Mouse (Mus musculus) layer of hippocampus, adult 18-20 months (tissue): ENCODE results near the gene Fads1. TPM values are rescaled to one million over a fixed set of nuclear protein-coding genes. Genes with fewer than 3 reads are reported as not detected.

Experiments
- DNase-seq, 2 experiments: peaks; one replicate each; pipeline ENCODE4 v3.0.0; 2022; ENCODE audit warnings: low spot score in 2 of 2
- total RNA-seq, 2 experiments: library from RNA; stranded (reverse); gene quantifications; 2 replicates each; pipeline ENCODE4 v1.2.3; 2021

Fads1 gene
- total RNA-seq, 2 experiments from 2014 or later: 187 to 200 TPM

- no peak for DNase-seq
These were observed 6.2 kb upstream of the Fads1 start for GRCm38 (mm10) chr19:10176477-10176876.

DNA sequence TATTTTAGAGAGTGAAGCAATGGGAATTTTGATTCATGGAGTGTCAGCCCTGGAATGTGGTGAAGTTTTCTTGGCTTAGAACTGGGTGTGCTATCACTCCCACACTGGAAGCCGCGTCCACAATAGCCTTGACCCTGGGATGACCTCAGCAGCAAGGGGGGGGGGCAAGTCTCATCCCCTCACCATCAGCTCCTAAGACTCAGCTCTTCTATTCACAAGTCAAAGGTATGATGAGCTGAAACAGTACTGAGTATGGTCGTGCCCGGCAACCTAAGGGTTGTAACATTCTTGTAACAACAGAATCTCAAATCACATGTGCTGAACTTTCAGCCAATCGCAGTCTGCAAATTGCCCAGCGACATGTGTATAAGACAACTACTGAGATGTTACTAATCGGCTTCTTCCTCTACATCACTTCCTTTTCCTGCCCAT is 5.7 kb upstream of the Fads1 start:
- no peak for DNase-seq

GRCm38 (mm10) chr19:10181225-10181624 is 1.5 kb upstream of the Fads1 start:
- DNase-seq: peak; percentile 44 to 86

- no peak for DNase-seq
These were observed 546 bp upstream of the Fads1 start for GRCm38 (mm10) chr19:10182142-10182541.

DNA sequence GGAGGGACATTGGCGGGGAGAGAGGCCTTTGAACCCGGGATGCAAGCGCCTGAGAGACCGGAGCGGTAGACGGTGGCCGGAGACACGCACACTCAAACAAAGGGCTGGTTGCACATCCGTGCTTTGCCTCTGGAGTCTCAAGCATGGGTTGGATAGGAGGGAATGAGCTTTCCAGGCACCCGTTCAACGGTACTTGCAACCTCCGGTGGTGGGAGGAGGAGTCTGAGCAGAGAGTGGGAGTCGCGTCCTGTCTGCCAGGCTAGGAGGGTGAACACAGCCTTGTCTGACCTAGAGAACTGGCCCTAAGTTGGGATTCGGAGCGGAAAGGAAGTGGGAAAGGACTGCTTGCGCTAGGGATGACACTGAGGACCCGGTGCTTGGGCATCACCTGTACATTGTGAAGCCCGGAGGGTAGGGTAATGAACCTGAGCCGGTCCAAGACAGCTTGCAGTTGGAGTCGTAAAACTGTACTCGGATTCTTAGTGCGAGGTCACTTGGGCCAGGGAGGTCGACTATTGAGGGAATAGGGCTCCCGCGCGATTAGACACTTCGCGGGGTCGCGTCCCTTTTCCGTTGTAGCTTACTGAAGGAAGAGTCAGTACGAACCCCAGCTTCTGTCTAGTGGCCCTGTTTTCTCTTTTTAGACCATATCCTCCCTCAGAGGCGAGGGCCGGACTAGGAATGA is 753 bp downstream of the Fads1 start:
- DNase-seq: peak; percentile 75 to 84

DNA sequence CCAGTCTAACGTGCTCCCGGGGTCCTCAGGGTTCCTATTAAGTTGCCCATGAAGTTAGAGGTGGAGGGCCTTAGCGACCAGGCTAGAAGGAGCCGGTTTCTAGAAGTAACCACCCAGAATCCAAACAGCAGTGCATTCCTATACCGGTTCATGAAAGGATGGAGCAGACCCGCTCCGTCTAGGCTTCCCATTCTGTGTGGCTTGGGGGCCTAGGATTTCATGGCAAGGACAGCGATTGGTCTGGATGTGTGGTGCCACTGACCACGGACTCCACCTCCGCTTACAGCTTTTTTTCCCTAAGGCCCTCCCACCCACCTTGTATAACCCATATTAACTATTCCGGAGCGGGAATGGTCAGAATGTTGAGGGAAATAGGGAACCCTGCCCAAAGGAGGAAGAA is 1.4 kb downstream of the Fads1 start:
- DNase-seq: no peak

DNA sequence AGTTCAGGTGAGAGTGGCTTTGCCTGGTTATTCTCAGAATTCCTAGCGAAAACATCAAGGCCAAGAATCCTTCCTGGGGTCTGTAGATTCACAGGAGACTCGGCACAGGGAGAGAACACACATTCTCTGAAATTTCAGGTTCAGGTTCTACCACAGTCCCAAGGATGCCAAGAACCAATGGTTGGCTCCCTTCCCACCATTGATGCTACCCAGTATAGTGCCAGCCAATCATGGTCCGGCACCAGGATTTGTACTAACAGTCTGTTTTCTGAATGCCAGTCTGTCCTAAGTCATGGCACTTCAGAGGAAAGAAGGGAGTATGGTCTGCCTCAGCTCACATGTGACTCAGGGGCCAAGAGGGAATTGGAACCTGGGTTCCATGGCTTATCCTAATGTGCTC is 3.2 kb downstream of the Fads1 start:
- DNase-seq: no peak

DNA sequence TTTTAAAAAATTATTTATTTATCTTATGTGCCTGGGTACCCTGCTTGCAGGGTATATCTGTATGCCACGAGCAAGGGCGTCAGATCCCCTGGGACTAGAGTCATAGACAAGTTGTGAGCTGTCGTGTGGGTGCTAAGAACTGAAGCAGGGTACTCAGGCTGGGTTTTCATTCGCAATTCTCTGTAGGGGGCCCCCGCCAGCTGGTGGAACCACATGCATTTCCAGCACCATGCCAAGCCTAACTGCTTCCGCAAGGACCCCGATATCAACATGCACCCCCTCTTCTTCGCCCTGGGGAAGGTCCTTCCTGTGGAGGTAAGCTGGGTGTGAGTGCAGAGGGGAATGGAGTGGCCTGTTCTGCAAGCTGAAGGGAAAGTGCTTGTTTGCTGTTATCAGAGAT is 3.9 kb downstream of the Fads1 start:
- DNase-seq: no peak

- peak; percentile 51 to 82 for DNase-seq
These were observed 5.7 kb downstream of the Fads1 start for GRCm38 (mm10) chr19:10188281-10188811.

DNA sequence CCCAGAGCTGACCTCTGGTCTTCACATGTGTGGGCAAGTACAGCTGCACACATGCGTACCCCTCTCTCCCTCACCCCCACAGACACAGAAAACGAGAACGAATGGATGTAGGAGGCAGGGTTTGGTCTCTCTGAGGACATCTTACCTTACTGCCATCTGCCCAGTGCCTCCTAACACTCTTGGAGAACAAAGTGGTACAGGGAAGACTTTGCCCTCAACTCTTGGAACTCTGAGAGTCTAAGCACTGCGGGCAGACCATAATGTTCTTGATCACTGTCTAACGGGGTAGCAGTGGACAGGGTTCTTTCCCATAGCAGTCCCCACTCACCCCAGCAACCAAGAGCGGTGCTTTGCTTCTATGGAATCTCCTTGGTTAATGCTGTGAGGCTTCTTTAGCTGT is 6.3 kb downstream of the Fads1 start:
- DNase-seq: no peak

DNA sequence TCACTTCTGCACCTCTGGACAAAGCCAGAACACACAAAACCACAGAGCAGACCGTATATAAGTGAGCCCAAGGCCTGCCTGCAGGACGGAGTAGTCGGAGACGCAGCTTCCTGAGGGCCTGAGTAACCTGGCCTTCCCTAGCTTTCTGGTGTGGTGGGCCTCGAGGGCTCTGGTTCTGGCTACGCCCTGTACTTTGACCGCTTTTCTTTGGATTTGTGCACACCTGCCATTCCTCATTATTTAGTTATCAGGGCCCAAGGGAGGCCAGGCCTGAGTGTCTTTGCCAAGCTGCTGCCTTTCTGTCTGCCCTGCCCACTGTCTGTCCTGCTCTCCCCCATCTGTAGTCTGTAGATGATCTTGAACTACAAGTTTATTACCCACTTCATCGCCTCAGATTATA is 7.3 kb downstream of the Fads1 start:
- DNase-seq: no peak

GRCm38 (mm10) chr19:10190796-10191195 is 8.1 kb downstream of the Fads1 start:
- DNase-seq: peak; percentile 50 to 87

DNA sequence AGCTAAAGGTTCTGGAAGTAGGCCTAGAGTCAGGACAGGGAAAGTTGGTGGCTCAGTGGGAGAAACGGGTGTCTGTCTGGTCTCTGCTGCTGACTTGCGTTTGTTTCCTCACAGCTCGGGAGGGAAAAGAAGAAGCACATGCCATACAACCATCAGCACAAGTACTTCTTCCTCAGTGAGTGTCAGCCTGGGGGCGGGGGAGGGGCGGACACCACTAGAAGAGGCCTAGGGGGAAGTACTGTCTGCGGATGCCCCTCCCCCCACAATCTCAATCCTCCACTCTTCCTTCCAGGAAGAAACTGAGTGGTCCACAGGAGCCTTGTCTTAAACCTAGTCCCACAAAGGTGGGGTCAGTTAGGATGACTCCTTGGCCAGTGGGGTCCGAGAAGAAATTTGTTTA is 8.6 kb downstream of the Fads1 start:
- DNase-seq: no peak

DNA sequence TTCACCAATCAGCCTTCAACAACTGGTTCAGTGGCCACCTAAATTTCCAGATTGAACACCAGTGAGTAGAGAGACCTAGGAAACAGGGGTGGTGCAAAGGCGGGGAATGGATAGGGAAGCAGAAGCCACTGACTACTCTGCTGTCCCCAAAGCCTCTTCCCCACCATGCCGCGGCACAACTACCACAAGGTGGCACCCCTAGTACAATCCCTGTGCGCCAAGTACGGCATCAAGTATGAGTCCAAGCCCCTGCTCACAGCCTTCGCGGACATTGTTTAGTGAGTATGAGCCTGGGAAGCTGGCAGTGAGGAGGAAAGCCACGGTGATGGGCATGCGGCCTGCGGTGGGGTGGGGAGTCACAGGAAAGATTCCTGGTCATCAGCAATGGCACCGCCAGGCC is 11.6 kb downstream of the Fads1 start:
- DNase-seq: no peak

GRCm38 (mm10) chr19:10195252-10195651 is 12.6 kb downstream of the Fads1 start:
- DNase-seq: no peak

DNA sequence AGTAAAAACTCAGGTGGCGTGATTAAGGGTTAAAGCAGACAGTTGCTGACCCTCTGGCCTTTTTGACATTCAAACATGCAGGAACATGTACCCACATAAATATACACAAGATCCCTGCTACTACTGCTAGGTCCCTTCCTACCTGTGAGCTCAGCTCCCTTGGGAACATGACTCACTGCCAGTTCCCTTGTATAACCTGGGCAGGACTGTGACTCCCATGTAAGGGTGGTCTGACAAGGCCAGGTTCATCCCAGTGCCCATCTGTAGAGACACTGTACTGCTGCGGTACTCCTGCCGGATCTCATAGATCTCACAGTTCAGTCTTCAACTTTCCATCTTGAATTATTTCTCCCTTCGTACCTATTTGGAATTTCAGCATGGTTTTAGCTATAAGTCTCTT is 14.4 kb downstream of the Fads1 start:
- no peak for DNase-seq

GRCm38 (mm10) chr19:10198286-10198685 is 15.6 kb downstream of the Fads1 start:
- no peak for DNase-seq

DNA sequence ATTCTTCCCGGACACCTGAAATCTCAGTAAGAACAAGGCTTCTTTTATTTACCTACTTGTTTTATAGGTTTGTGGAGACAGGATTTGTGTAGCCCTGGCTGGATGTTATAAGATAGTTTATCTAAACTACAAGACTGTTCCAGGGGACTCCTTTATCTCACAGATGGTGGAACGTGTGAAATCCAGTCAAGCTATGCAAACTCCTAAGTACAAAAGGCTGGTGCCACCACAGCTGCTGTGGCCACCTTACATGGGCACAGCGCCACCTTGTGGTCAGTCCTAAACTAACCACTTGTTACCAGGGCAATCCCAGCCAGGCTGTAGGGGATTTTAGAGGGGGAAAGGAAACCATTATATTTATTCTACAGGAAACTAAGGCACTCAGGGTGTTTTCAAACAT is 16.0 kb downstream of the Fads1 start:
- DNase-seq: peak; percentile 53 to 84

GRCm38 (mm10) chr19:10203146-10203847 is 20.6 kb downstream of the Fads1 start:
- DNase-seq: no peak

DNA sequence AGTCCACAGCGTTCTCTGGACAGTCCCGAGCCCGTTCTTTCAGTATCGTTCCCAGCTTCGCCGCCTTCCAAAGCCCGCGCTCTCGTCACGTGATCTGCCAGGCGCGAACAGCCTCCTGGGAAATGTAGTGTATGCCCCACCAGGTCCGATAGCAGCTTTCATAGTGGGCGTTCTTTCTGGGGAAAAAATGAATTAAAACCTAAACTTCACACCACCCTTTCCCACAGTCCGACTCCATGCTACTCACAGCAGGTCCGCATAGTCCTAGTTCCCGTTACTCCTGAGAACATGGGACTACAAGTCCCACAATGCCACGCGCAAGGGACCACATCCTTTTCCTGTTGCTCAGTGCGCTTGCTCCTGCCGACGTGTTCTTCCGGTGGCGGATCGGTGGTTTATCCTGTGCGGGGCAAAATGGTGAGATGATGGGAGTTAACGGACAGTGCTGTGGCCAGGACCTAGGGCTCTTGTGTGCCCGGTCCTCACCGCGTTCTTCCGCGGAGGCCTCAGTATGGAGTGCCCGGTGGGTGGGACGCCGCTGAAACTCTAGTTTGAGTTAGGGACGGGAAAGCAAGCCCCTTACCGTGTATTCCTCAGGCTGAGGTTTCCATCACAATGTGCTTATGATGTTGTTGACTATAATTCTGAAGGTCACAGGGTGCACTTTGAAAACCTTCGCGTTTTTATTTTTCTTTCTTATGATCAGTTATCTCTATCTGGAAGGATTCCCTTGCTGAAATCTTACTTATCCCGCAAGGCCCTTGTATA is 21.3 kb downstream of the Fads1 start, which contains the start of the genes Tmem258 and Fen1:
Gene Tmem258, plus strand, starts transcription at position 167 of the 768 bp plus-strand sequence.
Gene Fen1, minus strand, starts transcription at position 322 of the 768 bp plus-strand sequence.
- DNase-seq: peak; percentile 88 to 96

GRCm38 (mm10) chr19:10204616-10205001 is 21.9 kb downstream of the Fads1 start:
- peak in 1 of 2 experiments; percentile 76 for DNase-seq

- peak in 1 of 2 experiments; percentile 27 for DNase-seq
These were observed 22.4 kb downstream of the Fads1 start for GRCm38 (mm10) chr19:10205051-10205450.
